Mouse (Mus musculus): Measurements from ENCODE around the gene Spen. TPM values are rescaled to one million over a fixed set of nuclear protein-coding genes. Genes with fewer than 3 reads are reported as not detected.

Gene Spen
- polyA plus RNA-seq (2012; fragmentation: generic; extraction: Trizol): 11.7 TPM

GRCm38 (mm10) chr4:141538408-141539212 is at the start of gene Spen:
Gene Spen (minus strand): TSS chr4:141538597.
- peaks cover 42% of the 10 kb centered on the region for H3K79me2 ChIP-seq (ENCODE audit: control insufficient read depth, insufficient read depth)
- TF ChIP-seq POLR2A (IDR thresholded peaks at IDR 0.05; ENCODE audit: insufficient read length, low read depth) (peak; percentile 54), USF1 (IDR thresholded peaks at IDR 0.05; ENCODE audit: low read depth) (no peak), MYOG (IDR thresholded peaks at IDR 0.05; ENCODE audit: control insufficient read depth in 1 of 3, insufficient read depth in 1 of 3, insufficient read length in 2 of 3, low read depth in 2 of 3) (peak in 1 of 3 experiments; percentile 4), MYOD1 (IDR thresholded peaks at IDR 0.05; ENCODE audit: control insufficient read depth in 1 of 3, insufficient read length in 2 of 3, low read depth in 2 of 3) (no peak), CEBPB (IDR thresholded peaks at IDR 0.05; ENCODE audit: insufficient read depth, poor library complexity, severe bottlenecking) (peak; percentile 84), POLR2AphosphoS2 (IDR thresholded peaks at IDR 0.05; ENCODE audit: insufficient read length, low read depth) (peak; percentile 49), TCF12 (IDR thresholded peaks at IDR 0.05; ENCODE audit: insufficient read depth, poor library complexity, severe bottlenecking) (no peak), TCF3 (IDR thresholded peaks at IDR 0.05; ENCODE audit: insufficient read length, low read depth) (no peak), SRF (IDR thresholded peaks at IDR 0.05; ENCODE audit: control insufficient read depth, insufficient read length, low read depth) (peak; percentile 18)
- H3K4me3 ChIP-seq: peak within 1 kb of the TSS; percentile 89
- peak within 1 kb of the TSS; percentile 97 for H3K4me2 ChIP-seq (ENCODE audit: low read depth)
- no peaks in the 10 kb centered on the region for H3K27me3 ChIP-seq (ENCODE audit: control insufficient read depth, insufficient read depth, insufficient read length)
- no peaks in the 10 kb centered on the region for H3K36me3 ChIP-seq (ENCODE audit: control insufficient read depth, insufficient read depth)
- H3ac ChIP-seq (ENCODE audit: control insufficient read depth, insufficient read length): peak within 1 kb of the TSS; percentile 98

- no peak for TF ChIP-seq REST (IDR thresholded peaks at IDR 0.05; ENCODE audit: insufficient read depth, insufficient read length)
- no peak for TF ChIP-seq TCF12 (IDR thresholded peaks at IDR 0.05; ENCODE audit: insufficient read depth, poor library complexity, severe bottlenecking)
- no peak for TF ChIP-seq POLR2A (IDR thresholded peaks at IDR 0.05; ENCODE audit: insufficient read length, low read depth)
- no peak for TF ChIP-seq MYOG (IDR thresholded peaks at IDR 0.05; ENCODE audit: control insufficient read depth in 1 of 3, insufficient read depth in 1 of 3, insufficient read length in 2 of 3, low read depth in 2 of 3)
- no peak for TF ChIP-seq CEBPB (IDR thresholded peaks at IDR 0.05; ENCODE audit: insufficient read depth, poor library complexity, severe bottlenecking)
- TF ChIP-seq SRF (IDR thresholded peaks at IDR 0.05; ENCODE audit: control insufficient read depth, insufficient read length, low read depth): no peak
- TF ChIP-seq MAX (IDR thresholded peaks at IDR 0.05; ENCODE audit: low read depth): no peak
- TF ChIP-seq USF1 (IDR thresholded peaks at IDR 0.05; ENCODE audit: low read depth): no peak
- TF ChIP-seq POLR2AphosphoS2 (IDR thresholded peaks at IDR 0.05; ENCODE audit: insufficient read length, low read depth): no peak
- TF ChIP-seq E2F4 (IDR thresholded peaks at IDR 0.05; ENCODE audit: insufficient read depth): no peak
- no peak for TF ChIP-seq MYOD1 (IDR thresholded peaks at IDR 0.05; ENCODE audit: control insufficient read depth in 1 of 3, insufficient read length in 2 of 3, low read depth in 2 of 3)
- no peak for TF ChIP-seq TCF3 (IDR thresholded peaks at IDR 0.05; ENCODE audit: insufficient read length, low read depth)
- no peaks in the 10 kb centered on the region for H3K79me2 ChIP-seq (ENCODE audit: control insufficient read depth, insufficient read depth)
- no peak overlapping the region for H3K4me2 ChIP-seq (ENCODE audit: low read depth)
- H3K4me3 ChIP-seq: no peak overlapping the region
- H3K36me3 ChIP-seq (ENCODE audit: control insufficient read depth, insufficient read depth): no peaks in the 10 kb centered on the region
- H3K27me3 ChIP-seq (ENCODE audit: control insufficient read depth, insufficient read depth, insufficient read length): no peaks in the 10 kb centered on the region
- no peak overlapping the region for H3ac ChIP-seq (ENCODE audit: control insufficient read depth, insufficient read length)
These were observed 45.5 kb upstream of the Spen start for GRCm38 (mm10) chr4:141583919-141584318.

- Histone ChIP-seq H3K36me3 (ENCODE audit: control insufficient read depth, insufficient read depth) (no peaks in the 10 kb centered on the region), H3K4me3 (no peak overlapping the region), H3ac (ENCODE audit: control insufficient read depth, insufficient read length) (no peak overlapping the region), H3K4me2 (ENCODE audit: low read depth) (no peak overlapping the region), H3K79me2 (ENCODE audit: control insufficient read depth, insufficient read depth) (no peaks in the 10 kb centered on the region), H3K27me3 (ENCODE audit: control insufficient read depth, insufficient read depth, insufficient read length) (no peaks in the 10 kb centered on the region)
- TF ChIP-seq E2F4 (IDR thresholded peaks at IDR 0.05; ENCODE audit: insufficient read depth) (no peak), CEBPB (IDR thresholded peaks at IDR 0.05; ENCODE audit: insufficient read depth, poor library complexity, severe bottlenecking) (no peak), POLR2A (IDR thresholded peaks at IDR 0.05; ENCODE audit: insufficient read length, low read depth) (no peak), SRF (IDR thresholded peaks at IDR 0.05; ENCODE audit: control insufficient read depth, insufficient read length, low read depth) (no peak), TCF3 (IDR thresholded peaks at IDR 0.05; ENCODE audit: insufficient read length, low read depth) (no peak), REST (IDR thresholded peaks at IDR 0.05; ENCODE audit: insufficient read depth, insufficient read length) (no peak), POLR2AphosphoS2 (IDR thresholded peaks at IDR 0.05; ENCODE audit: insufficient read length, low read depth) (no peak), MYOG (IDR thresholded peaks at IDR 0.05; ENCODE audit: control insufficient read depth in 1 of 3, insufficient read depth in 1 of 3, insufficient read length in 2 of 3, low read depth in 2 of 3) (no peak), MAX (IDR thresholded peaks at IDR 0.05; ENCODE audit: low read depth) (no peak), MYOD1 (IDR thresholded peaks at IDR 0.05; ENCODE audit: control insufficient read depth in 1 of 3, insufficient read length in 2 of 3, low read depth in 2 of 3) (no peak), USF1 (IDR thresholded peaks at IDR 0.05; ENCODE audit: low read depth) (no peak), TCF12 (IDR thresholded peaks at IDR 0.05; ENCODE audit: insufficient read depth, poor library complexity, severe bottlenecking) (no peak)
These were observed 42.7 kb upstream of the Spen start for GRCm38 (mm10) chr4:141581051-141581450.

- TF ChIP-seq E2F4 (IDR thresholded peaks at IDR 0.05; ENCODE audit: insufficient read depth) (no peak), REST (IDR thresholded peaks at IDR 0.05; ENCODE audit: insufficient read depth, insufficient read length) (no peak), POLR2AphosphoS2 (IDR thresholded peaks at IDR 0.05; ENCODE audit: insufficient read length, low read depth) (no peak), POLR2A (IDR thresholded peaks at IDR 0.05; ENCODE audit: insufficient read length, low read depth) (no peak), TCF12 (IDR thresholded peaks at IDR 0.05; ENCODE audit: insufficient read depth, poor library complexity, severe bottlenecking) (no peak), CEBPB (IDR thresholded peaks at IDR 0.05; ENCODE audit: insufficient read depth, poor library complexity, severe bottlenecking) (no peak), SRF (IDR thresholded peaks at IDR 0.05; ENCODE audit: control insufficient read depth, insufficient read length, low read depth) (no peak), TCF3 (IDR thresholded peaks at IDR 0.05; ENCODE audit: insufficient read length, low read depth) (no peak), MYOG (IDR thresholded peaks at IDR 0.05; ENCODE audit: control insufficient read depth in 1 of 3, insufficient read depth in 1 of 3, insufficient read length in 2 of 3, low read depth in 2 of 3) (no peak), MAX (IDR thresholded peaks at IDR 0.05; ENCODE audit: low read depth) (no peak), MYOD1 (IDR thresholded peaks at IDR 0.05; ENCODE audit: control insufficient read depth in 1 of 3, insufficient read length in 2 of 3, low read depth in 2 of 3) (no peak), USF1 (IDR thresholded peaks at IDR 0.05; ENCODE audit: low read depth) (no peak)
- H3K36me3 ChIP-seq (ENCODE audit: control insufficient read depth, insufficient read depth): no peaks in the 10 kb centered on the region
- H3K4me3 ChIP-seq: no peak overlapping the region
- no peaks in the 10 kb centered on the region for H3K27me3 ChIP-seq (ENCODE audit: control insufficient read depth, insufficient read depth, insufficient read length)
- H3K4me2 ChIP-seq (ENCODE audit: low read depth): no peak overlapping the region
- H3ac ChIP-seq (ENCODE audit: control insufficient read depth, insufficient read length): no peak overlapping the region
- H3K79me2 ChIP-seq (ENCODE audit: control insufficient read depth, insufficient read depth): no peaks in the 10 kb centered on the region
These were observed 40.4 kb upstream of the Spen start for GRCm38 (mm10) chr4:141578833-141579232.

All from myocyte (in vitro differentiated cells).